Mouse (Mus musculus) Patski (cell line): ENCODE measurements at regions not wholly inside any gene's neighbourhood (a gene's known extent, or its start where the extent isn't known, plus 50 kb on each side); places are given as distances from the start of the nearest gene placed in this dataset.
A peak's percentile ranks its signal among the peaks of the same experiment; 100 is the strongest.

Experiments used
- ATAC-seq: fragments of 100-300 bp; one replicate; pipeline ENCODE4 v1.8.0; 2021
- CTCF ChIA-PET: fragments of 350-600 bp; sonication (Branson Sonifier 250); formaldehyde crosslinking; loops from one replicate; lab custom pipeline; 2022; ENCODE audit warnings: inconsistent platforms; lab: Charles Lee
- POLR2A ChIA-PET: fragments of 350-600 bp; sonication (Branson Sonifier 250); formaldehyde crosslinking; loops from one replicate; lab custom pipeline; 2022; ENCODE audit warnings: antibody characterized with exemption, inconsistent platforms; lab: Charles Lee
- DNase-seq: peaks from one replicate; pipeline ENCODE4 v3.0.0-alpha.2; 2011; ENCODE audit warnings: low read depth, low spot score
- H3K27me3 ChIP-seq: fragments of 371-371 bp; one replicate; pipeline ENCODE4 v1.5.1; 2021
- CTCF ChIP-seq: fragments of 100-300 bp; IDR thresholded peaks from one replicate; pipeline ENCODE4 v1.5.1; 2021
- in situ Hi-C: fragments of 300-500 bp; cut with MboI; formaldehyde crosslinking; loops from 3 replicates; pipeline ENCODE4 v1.11.1; 2018; ENCODE audit warnings: low pct_unique_long_range_greater_than_20kb, mixed read lengths

DNA sequence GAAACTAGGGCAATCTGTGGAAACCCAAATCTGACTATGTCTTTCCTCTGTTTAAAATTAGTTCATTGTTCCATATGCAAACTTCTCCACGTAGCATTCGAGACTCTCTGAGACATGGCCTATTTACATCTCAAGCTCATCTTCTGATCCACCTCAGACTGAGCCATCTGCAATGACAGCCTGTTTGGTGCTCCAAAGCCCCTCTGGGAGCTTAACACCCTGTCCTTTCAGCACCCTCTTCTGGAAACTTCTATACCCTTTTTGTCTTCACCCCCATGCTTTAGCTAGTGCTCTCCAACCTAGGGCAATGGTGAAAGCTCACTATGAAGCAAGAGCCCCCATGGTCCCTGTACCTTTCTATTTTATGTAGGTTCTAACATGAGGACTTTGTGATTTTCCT, 379.7 kb downstream of the Lpin1 start:
- no peak for ATAC-seq
- H3K27me3 ChIP-seq, result no peaks in the 10 kb centered on the region
- DNase-seq, result no peak
- in situ Hi-C loops, result no loop called here
- ChIA-PET CTCF (interaction anchor here (1.7 kb wide), 1 partner anchor 10 kb away, joined by 3 read pairs; no protein-coding TSS in a partner anchor), POLR2A (no interaction called here)
- TF ChIP-seq CTCF, result peak; percentile 21

DNA sequence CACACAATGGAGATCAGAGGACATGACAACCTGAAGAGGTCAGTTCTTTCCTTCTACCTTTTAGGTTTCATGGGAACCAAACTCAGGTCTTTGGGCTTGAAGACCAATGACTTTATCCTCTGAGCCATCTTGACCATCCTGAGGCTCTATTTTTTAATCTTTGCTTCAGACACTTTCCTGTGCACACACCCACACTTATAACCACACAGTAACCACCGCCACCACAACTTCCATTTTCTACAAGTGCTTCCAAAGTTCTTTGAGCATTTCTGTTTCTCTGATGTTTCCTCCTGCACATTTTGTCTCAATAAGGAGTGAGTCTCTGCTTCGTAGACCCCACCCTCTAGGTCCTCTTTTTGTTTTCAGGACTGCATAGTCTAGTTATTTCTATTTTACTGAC, 385.3 kb downstream of the Lpin1 start:
- DNase-seq (no peak), ATAC-seq (no peak)
- no peaks in the 10 kb centered on the region for H3K27me3 ChIP-seq
- in situ Hi-C loops, result no loop called here
- CTCF ChIA-PET, result no interaction called here
- no peak for TF ChIP-seq CTCF
- POLR2A ChIA-PET, result no interaction called here

DNA sequence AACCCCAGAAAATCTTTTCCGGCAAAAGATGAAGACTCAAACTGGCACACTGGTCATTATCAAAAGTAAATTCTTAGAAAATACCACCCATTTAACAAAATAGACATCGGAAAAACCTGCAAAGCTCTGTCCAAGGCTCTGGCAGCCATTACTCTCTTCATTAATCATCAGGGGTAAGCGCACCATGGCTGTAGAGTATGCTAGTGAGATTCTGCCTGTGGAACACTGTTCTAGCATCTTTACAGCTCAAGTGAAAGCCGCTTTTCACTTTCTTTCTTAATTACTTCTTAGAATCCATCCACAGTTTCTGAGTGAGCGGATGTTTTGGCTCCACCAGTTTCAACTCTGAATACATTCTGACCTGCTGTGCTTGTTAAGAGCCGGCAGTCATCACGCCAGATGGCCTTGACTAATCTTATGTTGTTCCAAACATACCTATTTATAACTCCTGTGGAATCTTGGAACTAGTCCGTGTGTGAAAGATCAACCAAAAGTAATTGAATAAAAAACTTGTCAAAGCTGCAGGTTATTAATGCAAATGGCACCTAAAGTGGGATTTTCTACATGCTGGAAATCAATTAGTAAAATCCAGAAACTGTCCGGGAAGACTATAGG, 387.8 kb downstream of the Lpin1 start:
- in situ Hi-C loops, result no loop called here
- no peak for ATAC-seq
- POLR2A ChIA-PET, result no interaction called here
- no peaks in the 10 kb centered on the region for H3K27me3 ChIP-seq
- CTCF ChIA-PET, result interaction anchor here (0.8 kb wide), 1 partner anchor 10 kb away, joined by 3 read pairs; no protein-coding TSS in a partner anchor
- no peak for DNase-seq
- TF ChIP-seq CTCF, result no peak

DNA sequence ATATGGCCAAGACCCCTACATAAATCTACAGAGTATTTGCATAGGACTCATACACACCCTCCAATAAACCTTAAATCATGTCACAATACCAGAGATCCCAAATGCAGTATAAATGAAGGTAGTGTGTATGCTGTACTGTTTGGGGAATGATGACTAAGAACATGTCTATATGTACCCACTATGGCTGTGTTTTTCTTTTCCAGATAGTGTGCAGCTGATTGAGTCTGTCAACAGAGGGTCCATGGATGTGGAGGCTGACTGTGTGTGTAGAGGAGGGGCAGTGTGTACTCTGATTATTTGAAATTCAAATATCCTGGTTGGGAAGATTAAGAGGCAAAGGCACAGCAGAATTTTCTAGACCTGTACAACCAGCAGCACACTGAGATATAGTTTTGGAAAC, 388.6 kb downstream of the Lpin1 start:
- ATAC-seq, result no peak
- no peaks in the 10 kb centered on the region for H3K27me3 ChIP-seq
- in situ Hi-C loops, result no loop called here
- CTCF ChIA-PET, result interaction anchor here (0.8 to 1.0 kb wide), 2 partner anchors 8 to 10 kb away, joined by 3 read pairs; no protein-coding TSS in a partner anchor
- TF ChIP-seq CTCF, result no peak
- no peak for DNase-seq
- POLR2A ChIA-PET, result no interaction called here

GRCm38 (mm10) chr12:16221142-16221541, 389.6 kb downstream of the Lpin1 start:
- TF ChIP-seq CTCF, result no peak
- POLR2A ChIA-PET, result no interaction called here
- no peak for DNase-seq
- CTCF ChIA-PET, result interaction anchor here (1.0 kb wide), 1 partner anchor 9 kb away, joined by 3 read pairs; no protein-coding TSS in a partner anchor
- in situ Hi-C loops, result no loop called here
- H3K27me3 ChIP-seq, result no peaks in the 10 kb centered on the region
- ATAC-seq, result no peak

DNA sequence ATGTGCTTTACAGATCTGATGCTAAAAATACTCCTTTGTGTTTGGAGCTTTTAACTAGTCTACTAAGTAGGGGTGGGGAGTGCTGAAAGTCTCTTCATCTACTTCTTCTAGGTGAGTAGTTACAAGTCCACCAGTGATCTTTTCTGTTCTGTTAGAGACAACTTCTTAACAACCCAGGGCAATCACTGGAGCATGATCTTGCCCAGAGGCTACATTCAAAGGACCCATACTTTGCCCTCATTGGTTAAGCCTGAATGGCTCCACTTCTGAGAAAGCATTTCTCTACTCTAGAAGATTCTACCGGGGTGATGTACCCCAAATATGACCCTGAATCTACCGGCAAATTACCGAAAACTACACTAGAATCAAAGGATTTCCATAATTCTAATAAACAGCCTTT, 390.2 kb downstream of the Lpin1 start:
- in situ Hi-C loops, result no loop called here
- CTCF ChIA-PET, result no interaction called here
- DNase-seq, result no peak

DNA sequence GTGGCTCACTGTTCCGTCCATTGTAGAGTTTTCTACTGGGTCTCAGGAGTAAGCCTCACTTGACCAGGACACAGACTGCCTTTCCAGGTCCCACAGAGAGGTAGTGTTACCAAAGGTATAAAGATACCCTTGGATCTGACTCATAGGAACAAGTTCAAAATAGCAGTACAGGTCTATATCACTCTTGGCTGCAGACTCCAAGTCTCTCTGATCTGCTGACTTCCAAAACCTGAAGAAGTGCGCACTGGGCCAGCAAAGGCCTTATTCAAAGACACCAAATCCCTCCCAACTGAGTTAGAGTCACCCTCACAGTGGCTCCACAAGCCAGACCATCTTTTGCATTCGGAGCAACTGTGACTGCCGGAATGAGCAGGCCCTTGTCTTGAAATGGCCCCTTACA, 391.9 kb downstream of the Lpin1 start:
- ATAC-seq, result no peak
- ChIA-PET POLR2A (no interaction called here), CTCF (no interaction called here)
- no peaks in the 10 kb centered on the region for H3K27me3 ChIP-seq
- in situ Hi-C loops, result no loop called here
- no peak for TF ChIP-seq CTCF
- DNase-seq, result no peak

More for the DNA sequence above, 390.2 kb downstream of the Lpin1 start:
- POLR2A ChIA-PET, result no interaction called here
- no peak for TF ChIP-seq CTCF
- no peaks in the 10 kb centered on the region for H3K27me3 ChIP-seq
- no peak for ATAC-seq

DNA sequence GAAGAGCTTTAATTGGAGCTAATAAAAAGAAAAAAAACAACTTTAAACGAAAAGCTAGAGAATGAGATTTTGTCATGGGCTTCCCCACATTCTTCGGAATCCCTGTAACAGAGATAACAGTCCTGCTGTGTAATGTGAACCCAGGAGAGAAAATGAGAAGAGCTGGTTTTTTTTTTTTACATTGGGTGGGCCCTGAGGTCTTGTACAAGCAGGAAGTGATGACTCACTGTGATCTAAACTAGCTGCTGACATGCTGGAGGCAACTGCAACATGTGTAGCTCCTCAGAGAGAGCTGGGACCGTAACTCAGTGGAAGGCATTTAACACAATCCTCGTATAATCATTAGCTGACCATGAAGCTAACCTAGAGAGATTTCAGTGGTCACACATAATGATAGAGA, 393.8 kb upstream of the Trib2 start:
- TF ChIP-seq CTCF, result no peak
- DNase-seq, result peak; percentile 51
- peak; percentile 80 for ATAC-seq
- ChIA-PET POLR2A (no interaction called here), CTCF (interaction anchor here (0.9 kb wide), 1 partner anchor 24 kb away, joined by 4 read pairs; no protein-coding TSS in a partner anchor)
- in situ Hi-C loops, result no loop called here
- no peaks in the 10 kb centered on the region for H3K27me3 ChIP-seq

- in situ Hi-C loops, result no loop called here
- DNase-seq (no peak), ATAC-seq (peak; percentile 44)
- no peaks in the 10 kb centered on the region for H3K27me3 ChIP-seq
- POLR2A ChIA-PET, result no interaction called here
- CTCF ChIA-PET, result interaction anchor here (0.9 kb wide), 1 partner anchor 23 kb away, joined by 4 read pairs; no protein-coding TSS in a partner anchor
- no peak for TF ChIP-seq CTCF
Observed at GRCm38 (mm10) chr12:16210111-16210510, 393.4 kb upstream of the Trib2 start.

DNA sequence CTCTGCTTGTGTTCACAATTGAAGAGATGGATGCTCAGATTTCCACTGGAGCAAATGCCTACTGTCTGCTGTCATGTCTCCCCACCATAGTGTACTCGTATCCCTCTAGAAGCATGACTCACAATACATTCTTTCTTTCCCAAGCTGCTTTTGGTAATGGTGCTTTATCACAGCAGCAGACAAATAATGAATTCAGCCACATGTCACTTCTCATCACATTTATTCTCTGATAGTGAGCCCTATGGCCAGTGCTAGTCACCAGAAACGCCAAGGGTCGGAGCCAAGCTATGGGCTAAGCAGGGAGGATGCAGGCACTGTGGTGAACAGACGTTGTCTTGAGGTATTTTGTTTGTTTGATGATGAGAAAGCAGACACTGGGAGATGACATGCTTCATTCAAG, 388.2 kb upstream of the Trib2 start:
- H3K27me3 ChIP-seq, result no peaks in the 10 kb centered on the region
- TF ChIP-seq CTCF, result no peak
- in situ Hi-C loops, result no loop called here
- DNase-seq (no peak), ATAC-seq (no peak)
- ChIA-PET POLR2A (interaction anchor here (0.6 kb wide), 1 partner anchor 11 kb away, joined by 3 read pairs; no protein-coding TSS in a partner anchor), CTCF (interaction anchor here (1.2 kb wide), 1 partner anchor 19 kb away, joined by 3 read pairs; no protein-coding TSS in a partner anchor)

DNA sequence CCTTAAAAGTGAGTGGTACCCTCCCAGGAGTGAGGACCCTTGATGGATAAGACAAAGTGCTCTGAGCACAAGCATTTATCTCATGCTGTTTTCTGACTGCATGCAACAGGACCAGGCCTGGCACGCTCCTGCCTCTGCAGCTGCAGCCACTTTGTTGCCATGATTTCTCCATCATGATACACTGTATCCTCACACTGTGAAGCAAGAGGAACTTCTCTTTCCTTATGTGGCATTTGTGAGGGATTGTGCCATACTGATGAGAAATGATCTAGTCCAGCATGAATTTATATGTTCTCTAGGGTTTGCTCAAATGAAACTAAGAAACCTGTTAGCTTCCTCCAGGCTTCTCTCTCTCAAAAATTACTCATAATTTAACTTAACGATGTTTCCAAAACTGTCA, 380.2 kb upstream of the Trib2 start:
- no peak for TF ChIP-seq CTCF
- POLR2A ChIA-PET, result no interaction called here
- DNase-seq, result no peak
- ATAC-seq, result no peak
- in situ Hi-C loops, result no loop called here
- CTCF ChIA-PET, result no interaction called here
- peaks cover 3% of the 10 kb centered on the region for H3K27me3 ChIP-seq
